Mouse (Mus musculus): ENCODE measurements around the gene Tef.

Gene Tef

DNA sequence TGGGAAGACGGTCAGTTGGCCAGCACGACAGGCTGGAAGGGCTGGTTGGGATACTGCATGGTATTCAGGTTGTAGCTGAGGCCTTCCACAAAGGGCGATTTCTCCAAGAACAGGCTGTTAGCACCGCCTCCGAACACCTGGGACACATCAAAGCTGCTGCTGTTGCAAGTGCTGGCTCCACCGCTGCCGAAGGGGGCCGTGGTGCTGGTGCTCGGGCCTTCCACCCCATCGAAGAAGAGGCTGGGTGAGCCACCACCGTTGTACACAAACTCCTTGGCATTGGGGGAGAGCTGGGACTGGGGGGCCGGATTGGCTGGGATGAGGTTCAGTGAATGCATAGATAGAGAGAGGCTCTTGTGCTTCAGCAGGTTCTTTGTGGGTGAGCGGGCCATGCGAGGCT, 48.5 kb downstream of the Tef start:
- no peak for DNase-seq (ENCODE audit: low read depth)

DNA sequence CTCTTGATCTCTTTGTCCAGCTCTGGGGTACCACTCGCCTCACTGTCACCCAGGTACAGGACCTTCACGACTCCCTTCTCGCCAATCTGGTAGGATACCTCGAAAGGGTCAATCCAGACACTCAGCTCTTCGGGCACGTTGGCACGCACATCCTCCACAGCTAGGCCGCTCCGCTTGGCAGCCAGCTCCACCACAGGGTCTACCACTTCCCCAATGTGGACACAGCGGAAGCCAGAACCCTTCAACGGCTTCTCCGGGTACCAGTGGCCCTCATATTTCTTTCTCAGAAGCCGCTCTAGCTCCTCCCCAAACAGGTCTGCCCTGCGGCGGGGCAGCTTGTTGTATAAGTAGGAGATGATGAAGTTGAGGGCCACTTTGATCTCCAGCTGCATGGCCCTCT, 49.2 kb downstream of the Tef start:
- no peak for DNase-seq (ENCODE audit: low read depth)

DNA sequence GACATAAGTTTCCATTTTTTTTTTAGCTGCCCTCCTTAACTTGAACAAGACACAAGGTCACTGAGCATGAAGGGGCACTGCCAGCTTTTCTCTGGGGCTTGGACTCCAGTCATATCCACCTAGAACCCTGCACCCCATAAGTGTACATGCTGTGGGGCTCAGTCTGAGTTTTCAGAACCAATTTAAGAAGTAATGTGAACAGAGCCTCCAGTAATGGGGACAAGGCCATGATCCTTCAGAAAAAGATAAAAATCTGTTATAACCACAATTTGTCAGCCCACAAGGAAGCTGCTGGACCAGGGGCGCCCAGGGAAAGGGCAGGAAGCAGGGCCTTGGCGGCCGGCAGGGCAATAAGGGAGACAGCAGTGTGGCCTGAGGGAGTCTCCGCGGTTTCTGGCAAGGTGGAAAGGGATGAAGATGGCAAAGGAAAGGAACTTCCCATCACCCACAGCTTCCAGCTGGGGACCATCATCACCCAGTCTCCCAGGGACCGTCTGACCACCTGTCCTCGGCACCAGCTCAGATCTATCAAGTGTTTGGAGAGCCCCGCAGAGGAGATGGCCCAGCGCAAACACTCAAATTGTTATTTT, 50.3 kb downstream of the Tef start:
- no peak for DNase-seq (ENCODE audit: low read depth)

DNA sequence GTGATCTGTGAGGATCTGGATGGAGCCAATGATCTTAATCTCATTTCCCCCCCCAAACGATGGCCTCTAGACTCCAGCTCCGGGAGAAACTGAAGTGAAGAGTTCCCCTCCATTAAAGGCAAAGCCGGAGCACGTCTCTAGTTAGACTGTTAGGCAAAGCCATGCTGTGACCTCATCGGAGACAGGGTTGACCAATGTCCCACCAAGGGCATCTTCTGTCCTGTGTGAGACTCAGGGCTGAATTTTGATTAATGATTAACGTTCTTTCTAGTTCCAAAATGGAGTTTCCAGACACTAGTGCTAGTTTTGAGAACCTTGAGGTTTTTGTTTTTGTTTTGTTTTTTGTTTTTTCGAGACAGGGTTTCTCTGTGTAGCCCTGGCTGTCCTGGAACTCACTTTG, 50.9 kb downstream of the Tef start:
- DNase-seq (ENCODE audit: low read depth), result no peak

DNA sequence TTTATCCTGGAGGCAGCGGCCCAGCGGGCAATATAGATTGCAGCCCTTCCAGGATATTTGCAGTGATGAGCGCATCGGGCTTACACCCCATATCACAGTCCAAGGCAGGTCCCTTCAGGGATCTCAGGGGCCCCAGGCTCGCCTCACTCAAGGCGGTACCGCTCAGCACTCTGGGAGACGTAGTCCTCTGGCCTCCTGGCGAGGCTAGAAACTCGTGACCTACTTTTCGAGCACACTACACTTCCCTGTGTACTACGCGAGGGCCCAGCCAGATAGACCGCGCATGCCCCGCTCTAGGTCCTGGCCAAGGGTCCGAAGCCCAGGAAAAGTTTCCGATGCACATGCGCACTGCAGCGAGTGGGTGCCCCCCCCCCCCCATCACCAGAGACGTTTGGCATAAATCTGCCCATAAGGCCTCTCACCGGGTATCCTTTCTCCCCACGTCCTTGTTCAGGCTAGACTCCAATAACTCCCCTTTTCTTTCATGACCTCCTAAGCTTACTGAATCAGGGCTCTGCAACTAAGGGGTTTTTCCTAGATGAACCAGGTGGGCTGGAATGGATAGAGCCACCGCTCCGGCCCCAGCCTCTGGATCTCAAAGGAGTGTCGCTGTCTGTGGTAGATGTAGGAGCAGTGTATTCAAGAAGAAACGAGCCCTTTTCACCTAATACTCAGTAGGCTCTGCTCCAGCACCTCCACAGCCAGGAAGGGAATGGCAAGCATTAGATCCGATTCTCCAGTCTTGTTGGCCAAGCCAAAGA, 54.0 kb downstream of the Tef start:
- peak; percentile 86 for DNase-seq (ENCODE audit: low read depth)

DNA sequence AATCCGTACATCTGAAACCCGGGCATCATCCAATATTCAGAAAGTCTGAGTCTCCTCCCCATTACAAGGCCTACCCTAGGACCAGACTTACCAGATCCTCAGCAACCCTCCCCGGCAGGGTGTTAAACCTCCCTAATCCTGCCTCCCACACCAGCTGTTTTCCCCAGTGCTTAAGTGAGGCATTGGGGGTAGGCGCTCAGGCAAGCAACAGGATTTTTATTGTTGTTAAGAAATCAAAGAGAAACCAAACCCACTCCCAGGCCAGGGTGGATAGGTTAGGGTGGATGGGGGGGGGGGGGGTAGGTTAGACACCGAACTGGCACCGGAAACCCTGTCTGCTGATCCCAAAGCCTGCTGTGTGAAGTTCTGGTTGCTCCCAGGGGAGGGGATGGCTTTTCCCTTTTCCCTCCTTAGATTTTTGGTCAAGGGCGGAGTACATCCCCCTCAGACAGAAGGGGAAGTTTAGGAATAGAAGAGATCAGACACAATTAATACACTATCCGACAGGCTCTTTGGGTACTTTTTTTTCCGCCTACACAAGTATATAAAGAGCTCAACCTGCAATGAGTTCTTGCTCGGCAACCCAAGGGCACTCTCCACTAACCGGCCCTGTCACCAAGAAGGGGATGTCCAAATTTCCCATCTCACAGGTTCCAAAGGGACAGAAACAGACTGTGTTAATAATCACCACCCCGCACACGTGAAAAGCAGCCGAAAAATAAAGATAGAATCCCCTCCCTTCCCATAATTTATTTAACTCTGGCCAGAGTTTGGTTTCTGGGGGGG, 54.9 kb downstream of the Tef start:
- DNase-seq (ENCODE audit: low read depth), result no peak

DNA sequence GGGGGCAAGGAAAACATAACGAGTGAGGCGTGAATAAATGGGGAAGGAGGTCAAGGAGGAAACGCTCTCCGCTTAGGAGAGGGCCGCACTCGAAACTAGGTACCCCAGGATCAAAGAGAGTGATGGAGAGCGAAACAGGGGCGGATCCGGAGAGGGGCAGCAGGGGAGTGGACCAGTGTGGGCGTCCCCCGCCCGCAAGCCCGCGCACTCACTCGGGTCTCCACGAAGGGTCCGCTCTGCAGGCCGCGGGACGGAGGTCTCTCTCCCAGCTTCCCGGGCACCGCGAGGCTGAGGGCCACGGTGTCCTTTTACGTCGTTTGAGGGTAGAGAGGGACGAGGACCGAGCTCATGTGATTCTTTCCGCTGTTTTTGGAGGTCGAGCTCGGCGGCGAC, 55.5 kb downstream of the Tef start:
- DNase-seq (ENCODE audit: low read depth), result no peak

DNA sequence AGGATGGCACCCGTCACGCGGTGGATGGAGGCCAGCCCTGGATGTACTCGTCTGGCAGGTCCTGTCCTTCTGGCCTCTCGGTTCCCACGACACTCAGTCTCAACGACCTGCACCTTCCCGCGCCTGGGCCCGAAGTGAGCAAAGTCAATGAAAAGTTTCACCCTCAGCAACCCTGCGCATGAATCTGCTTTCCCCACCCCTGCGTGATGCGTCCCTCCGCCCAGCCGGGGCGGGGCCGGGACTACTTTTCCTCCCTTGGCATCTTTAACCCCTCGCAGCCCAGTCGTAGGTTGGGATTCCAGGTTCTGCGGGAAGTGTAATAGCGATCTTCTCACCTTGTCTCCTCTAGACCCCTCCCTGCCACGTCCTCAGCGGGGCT, 55.9 kb downstream of the Tef start:
- peak; percentile 79 for DNase-seq (ENCODE audit: low read depth)

DNA sequence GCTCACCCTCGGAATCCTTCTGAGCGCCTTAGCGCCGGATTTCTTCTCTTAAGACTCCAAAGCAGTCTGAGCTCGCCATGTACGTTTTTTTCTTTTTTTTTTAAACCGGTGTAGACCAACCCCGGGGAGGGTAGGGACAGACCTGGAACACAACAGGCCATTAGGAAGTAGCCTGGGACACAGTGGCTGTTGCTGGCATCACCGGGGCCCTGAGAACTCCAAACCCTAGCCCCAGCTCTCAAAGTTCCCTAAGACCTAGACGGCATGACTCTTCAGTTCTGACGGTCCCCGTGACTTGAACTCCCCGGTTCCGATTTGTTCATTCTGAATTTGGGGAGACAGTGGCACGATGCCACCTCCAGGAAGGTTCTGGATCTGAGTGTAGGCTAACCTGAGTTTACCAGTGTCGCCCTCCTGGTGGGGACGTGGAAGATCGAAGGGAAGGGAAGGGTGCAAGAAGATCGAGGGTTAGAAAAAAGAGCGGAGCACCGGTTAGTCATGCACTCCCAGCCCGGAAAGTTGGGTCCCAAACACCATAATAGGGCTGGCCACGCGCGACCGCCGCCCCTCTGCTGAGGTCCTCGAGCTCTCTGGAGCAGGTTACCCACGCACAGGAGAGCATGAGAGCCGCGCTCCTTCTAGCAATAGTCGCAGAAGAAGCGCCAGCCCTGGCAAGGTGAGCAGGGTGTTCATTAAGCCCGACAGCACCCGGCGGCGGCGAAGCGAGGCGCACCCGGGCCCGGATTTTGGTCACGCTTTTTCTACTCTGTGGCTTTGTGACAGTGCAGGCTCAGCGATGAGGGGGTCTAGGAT, 56.5 kb downstream of the Tef start, which contains the start of gene Tob2:
TSS of gene Tob2 (minus strand) at position 280 of the 813 bp plus-strand sequence.
- DNase-seq (ENCODE audit: low read depth), result peak; percentile 44

DNA sequence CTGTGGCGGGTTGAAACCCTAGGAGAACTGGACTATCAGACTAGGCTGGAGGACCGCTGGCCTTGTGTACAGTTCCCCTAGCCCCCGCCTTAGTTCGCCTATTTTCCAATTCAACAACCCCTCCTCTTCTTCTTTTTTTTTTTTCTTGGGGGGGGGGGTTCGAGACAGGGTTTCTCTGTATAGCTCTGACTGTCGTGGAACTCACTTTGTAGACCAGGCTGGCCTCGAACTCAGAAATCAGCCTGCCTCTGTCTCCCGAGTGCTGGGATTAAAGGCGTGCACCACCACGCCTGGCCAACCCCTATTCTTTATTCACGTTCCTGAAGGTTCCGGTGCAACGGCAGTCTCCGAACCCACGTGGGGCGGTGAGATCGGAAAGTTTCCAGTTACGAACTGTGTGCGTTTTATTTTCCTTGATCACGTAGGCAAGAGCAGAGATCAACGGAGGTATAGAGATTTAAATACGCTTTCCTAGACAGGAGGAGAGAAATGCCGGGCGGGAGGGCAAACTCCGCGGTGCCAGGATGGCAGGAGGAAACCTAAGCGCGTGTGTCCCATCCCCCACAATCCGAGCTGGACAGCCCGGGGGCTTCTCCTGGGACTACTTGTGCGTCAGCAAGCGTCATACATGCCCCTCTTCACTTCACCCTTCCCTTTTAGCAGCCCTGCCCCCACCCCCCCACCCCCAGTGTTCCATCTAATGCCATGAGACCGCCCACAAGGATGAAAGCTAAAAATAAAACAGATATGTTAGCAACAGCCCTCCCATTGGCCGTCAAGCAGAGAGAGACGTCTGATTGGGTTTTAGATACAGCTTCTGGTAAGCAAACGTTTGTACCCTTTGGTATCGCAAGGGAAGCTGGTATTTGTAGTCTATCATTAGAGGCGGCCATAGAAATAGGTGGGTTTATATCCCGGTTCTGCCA, 57.4 kb downstream of the Tef start:
- peak; percentile 50 for DNase-seq (ENCODE audit: low read depth)

DNA sequence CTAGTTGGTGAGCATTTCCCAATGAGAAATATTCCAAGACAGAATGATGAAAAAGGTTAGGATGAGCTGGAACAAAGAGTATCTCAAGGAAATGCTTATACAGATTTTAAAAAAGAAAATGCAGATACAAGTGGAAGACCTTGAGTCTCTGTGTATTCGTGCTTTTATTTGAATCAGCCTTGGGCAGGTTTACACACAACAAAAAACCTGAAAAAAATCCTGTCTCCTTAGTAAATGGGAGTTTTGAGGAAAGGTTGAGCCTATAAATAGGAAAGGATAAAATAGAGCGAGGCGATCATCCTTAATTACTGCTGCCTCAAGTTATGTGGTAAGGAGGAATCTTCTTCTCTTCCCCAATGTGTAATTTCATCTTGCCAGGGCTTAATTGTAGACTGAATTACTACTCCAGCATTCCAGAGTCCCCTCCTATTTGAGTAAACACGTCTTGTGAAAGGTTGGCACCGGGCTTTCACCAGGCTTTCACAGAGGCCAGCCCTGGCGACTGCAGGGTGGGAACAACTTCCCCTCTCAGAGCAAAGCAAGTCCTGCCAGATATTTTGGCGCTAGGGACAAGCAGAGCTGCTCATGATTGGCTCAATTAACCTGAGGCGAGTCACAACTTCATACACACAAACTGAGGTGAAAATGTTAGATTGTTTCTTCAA, 58.4 kb downstream of the Tef start:
- no peak for DNase-seq (ENCODE audit: low read depth)

DNA sequence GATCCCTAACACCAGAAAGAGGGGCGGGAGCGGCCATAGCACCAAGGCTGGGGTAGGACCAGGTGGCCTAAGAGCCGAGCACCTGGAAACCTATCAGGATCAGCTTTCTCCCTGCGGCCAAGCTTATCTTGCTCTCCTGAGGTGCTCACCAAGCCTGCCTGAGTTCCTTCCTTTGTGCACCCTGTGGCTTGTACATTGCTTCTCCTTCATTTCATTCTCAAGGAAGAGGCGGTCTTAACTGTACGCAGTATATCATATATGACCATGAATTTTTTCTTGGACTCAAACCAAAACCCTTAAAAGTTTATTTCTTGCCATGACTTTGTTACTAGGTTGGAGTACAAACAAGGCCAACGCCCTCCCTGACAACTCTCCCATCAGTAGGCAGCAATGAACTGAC, 62.0 kb downstream of the Tef start:
- DNase-seq (ENCODE audit: low read depth), result no peak

DNA sequence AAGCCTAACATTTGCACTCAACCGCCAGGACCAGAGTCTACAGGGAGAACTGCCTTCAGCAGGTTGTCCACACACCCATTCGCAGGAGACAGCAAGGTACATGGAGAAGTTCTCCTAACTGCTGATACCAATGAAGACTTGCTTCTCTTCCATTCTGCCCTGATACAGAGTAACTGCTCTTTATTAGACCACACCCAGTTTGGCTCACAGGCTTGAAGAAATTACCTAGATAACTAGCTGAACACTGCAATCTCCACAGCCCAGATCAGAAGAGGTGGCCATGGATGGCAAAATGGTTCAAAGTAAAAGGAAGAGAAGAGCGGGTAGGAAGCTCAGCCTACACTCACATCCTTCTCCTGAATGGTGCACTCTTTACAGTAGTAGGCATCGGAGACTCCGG, 67.8 kb downstream of the Tef start:
- DNase-seq (ENCODE audit: low read depth), result peak; percentile 65

DNA sequence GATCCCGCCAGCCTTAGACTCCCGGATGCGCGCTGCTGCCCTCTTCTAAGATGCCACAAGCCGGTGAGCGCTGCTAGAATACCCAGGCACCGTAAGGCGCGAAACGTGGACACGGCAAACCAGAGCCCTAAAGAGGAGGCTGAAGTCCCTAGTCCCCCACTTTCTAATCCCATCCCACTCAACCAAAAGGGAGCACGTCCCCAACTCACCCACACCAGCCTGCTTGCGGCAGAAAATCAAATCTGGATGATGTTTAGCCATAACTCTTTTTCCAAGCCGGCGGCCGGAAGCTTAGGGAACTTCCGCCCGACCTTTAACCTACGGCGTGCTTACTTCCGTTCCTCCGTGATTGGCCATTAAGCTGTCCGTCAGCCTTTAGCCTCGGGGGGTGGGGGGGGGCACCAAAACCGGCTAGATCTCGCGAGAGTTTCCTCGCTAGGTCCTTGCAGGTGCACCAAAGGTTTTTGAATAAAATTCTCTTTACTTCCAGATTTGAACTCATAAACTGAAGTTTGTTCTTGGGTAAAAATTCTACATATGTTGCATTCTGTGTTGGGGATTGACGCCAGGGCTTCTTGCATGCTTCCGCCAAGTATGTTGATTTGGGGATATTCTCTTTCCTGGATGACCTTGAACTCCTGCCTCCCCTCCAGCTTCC, 69.5 kb downstream of the Tef start, which contains the start of gene Phf5a:
TSS of gene Phf5a (minus strand) at position 308 of the 658 bp plus-strand sequence.
- DNase-seq (ENCODE audit: low read depth), result peak; percentile 94

DNA sequence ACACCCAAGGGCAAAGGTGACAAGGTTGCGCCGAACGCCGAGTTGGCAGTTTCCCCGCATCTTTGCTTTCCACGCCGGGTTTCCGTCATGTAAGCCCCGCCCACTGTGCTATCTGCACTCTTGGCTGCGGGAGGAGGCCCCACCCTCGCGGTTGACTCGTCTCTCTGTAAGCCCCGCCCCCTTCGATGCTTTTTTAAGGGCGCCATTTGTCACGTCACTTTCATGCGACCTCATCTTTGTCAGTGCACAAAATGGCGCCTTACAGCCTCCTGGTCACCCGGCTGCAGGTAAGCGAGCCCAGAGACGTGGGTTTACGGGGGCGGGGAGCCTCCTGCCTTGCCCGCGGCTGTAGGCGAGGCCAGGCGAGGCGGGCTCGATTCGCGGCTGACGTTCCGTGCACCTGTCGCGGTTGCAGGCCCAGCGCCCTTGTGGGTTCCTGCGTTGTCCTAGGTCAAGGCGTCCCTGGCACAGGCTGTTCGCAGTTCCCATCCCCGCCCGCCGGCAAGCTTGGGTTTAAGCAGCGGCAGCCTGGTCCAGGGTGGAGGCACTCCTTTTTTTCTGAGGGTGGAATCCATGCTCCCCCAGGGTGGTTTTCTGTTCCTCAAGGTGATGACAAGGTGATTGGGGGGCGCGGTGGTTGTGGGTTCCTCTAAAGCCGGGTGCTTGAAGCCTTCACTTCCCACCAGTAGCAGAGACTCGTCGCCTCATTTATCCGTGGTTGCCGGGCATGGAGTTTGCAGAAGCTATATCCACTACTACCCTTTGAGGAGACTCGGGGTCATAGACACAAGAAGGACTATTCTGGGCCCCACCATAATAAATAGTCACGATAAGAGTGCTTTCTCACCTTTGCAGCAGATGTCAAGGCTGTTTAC, 70.3 kb downstream of the Tef start, which contains the start of gene Aco2:
TSS of gene Aco2 (plus strand) at position 48 of the 875 bp plus-strand sequence.
- DNase-seq (ENCODE audit: low read depth), result peak; percentile 100
